Mouse (Mus musculus) liver, embryonic 14.5 days (tissue): ENCODE results near the gene Palm. TPM values are rescaled to one million over a fixed set of nuclear protein-coding genes. Genes with fewer than 3 reads are reported as not detected.

ENCODE experiments used
- ATAC-seq: fragments of 200-750 bp; cut with Nextera tagmentation; 2 replicates; pipeline ENCODE4 v1.8.0; 2017; ENCODE audit warnings: moderate number of reproducible peaks, mild to moderate bottlenecking, moderate library complexity; ENCODE audit not compliant: insufficient read depth
- DNase-seq, 3 experiments: peaks; one replicate each; pipeline ENCODE4 v3.0.0-alpha.2; 2012 to 2013; ENCODE audit warnings: low read depth in 3 of 3, low spot score in 3 of 3
- H3K27ac ChIP-seq: fragments of 300-500 bp; sonication (generic); 2 replicates; pipeline ENCODE4 v1.5.1; 2014; ENCODE audit warnings: moderate library complexity, mild to moderate bottlenecking, control low read depth, inconsistent platforms
- H3K27me3 ChIP-seq: fragments of 300-500 bp; sonication (generic); 2 replicates; pipeline ENCODE4 v1.6.1; 2014; ENCODE audit warnings: mild to moderate bottlenecking, low read length, moderate library complexity; ENCODE audit not compliant: control insufficient read depth, insufficient read depth
- H3K36me3 ChIP-seq: fragments of 300-500 bp; sonication (generic); replicated peaks from 2 replicates; pipeline ENCODE4 v1.6.1; 2014; ENCODE audit warnings: low read depth; ENCODE audit not compliant: control insufficient read depth, insufficient read depth
- H3K4me1 ChIP-seq, 2 experiments: fragments of 200-500 bp in 1 of 2; fragments of 300-500 bp in 1 of 2; sonication (generic) in 1 of 2; replicated peaks; 2 replicates each; pipeline ENCODE4 v1.6.1; 2012 to 2014; ENCODE audit warnings: antibody characterized with exemption in 1 of 2, inconsistent platforms in 1 of 2, low read length in 1 of 2; ENCODE audit not compliant: control insufficient read depth in 2 of 2, insufficient read depth in 2 of 2
- H3K4me2 ChIP-seq: fragments of 300-500 bp; sonication (generic); 2 replicates; pipeline ENCODE4 v1.6.1; 2014; ENCODE audit warnings: low read depth, mild to moderate bottlenecking, control low read depth, moderate library complexity
- H3K4me3 ChIP-seq, 2 experiments: fragments of 200-500 bp in 1 of 2; fragments of 300-500 bp in 1 of 2; sonication (generic) in 1 of 2; 2 replicates each; pipeline ENCODE4 v1.5.1; 2012 to 2014; ENCODE audit warnings: low read depth in 2 of 2, low read length in 2 of 2, mild to moderate bottlenecking in 2 of 2, control low read depth in 1 of 2, inconsistent platforms in 1 of 2, moderate library complexity in 1 of 2; ENCODE audit not compliant: insufficient read depth in 1 of 2
- H3K9ac ChIP-seq: fragments of 300-500 bp; sonication (generic); replicated peaks from 2 replicates; pipeline ENCODE4 v1.6.1; 2014; ENCODE audit warnings: mild to moderate bottlenecking, control low read depth, moderate library complexity
- H3K9me3 ChIP-seq: fragments of 300-500 bp; sonication (generic); 2 replicates; pipeline ENCODE4 v1.6.1; 2016; ENCODE audit warnings: low read length, mixed read lengths; ENCODE audit not compliant: control insufficient read depth
- CTCF ChIP-seq: IDR thresholded peaks from 2 replicates; pipeline ENCODE4 v1.5.1; 2016; ENCODE audit warnings: antibody characterized with exemption, low read depth, control low read depth
- EP300 ChIP-seq: IDR thresholded peaks from 2 replicates; pipeline ENCODE4 v1.6.1; 2016; ENCODE audit warnings: antibody characterized with exemption, low read depth
- WGBS: fragments of 180-500 bp; shearing (Covaris S2); extraction: QIAGEN DNeasy Blood & Tissue Kit; methylation state at CpG from one replicate; pipeline ENCODE4 v1.1.7; 2014; ENCODE audit not compliant: insufficient replicate concordance; 5-methylcytosine and 5-hydroxymethylcytosine counted together
- polyA plus RNA-seq, 2 experiments: library from polyadenylated mRNA; depleted of rRNA in 1 of 2; stranded (reverse) in 1 of 2; unstranded in 1 of 2; fragments of >200 nt; fragmentation: Nextera tagmentation in 1 of 2; extraction: Ambion mirVana in 1 of 2; gene quantifications; 2 replicates each; pipeline versions ENCODE4 v1.2.1 to v1.2.3; 2012 to 2014

Palm gene
- polyA plus RNA-seq, 2 experiments, result 3.5 to 4.1 TPM

GRCm38 (mm10) chr10:79772320-79772719 is 21.1 kb upstream of the Palm start:
- no peak overlapping the region for H3K9ac ChIP-seq
- WGBS, result 87% methylated on average over 3 of the region's 3 CpGs
- H3K27ac ChIP-seq, result no peak overlapping the region
- DNase-seq, result no peak
- no peak overlapping the region for H3K4me3 ChIP-seq
- H3K9me3 ChIP-seq, result peaks cover 3% of the 10 kb centered on the region
- peaks cover 7% of the 10 kb centered on the region for H3K27me3 ChIP-seq
- no peaks in the 10 kb centered on the region for H3K36me3 ChIP-seq
- no peak overlapping the region for H3K4me2 ChIP-seq
- H3K4me1 ChIP-seq, result peaks cover 7 to 8% of the 10 kb centered on the region in 2 experiments
- TF ChIP-seq EP300, result no peak
- peak; percentile 60 for TF ChIP-seq CTCF
- no peak for ATAC-seq

- Histone ChIP-seq H3K9me3 (peaks cover 3% of the 10 kb centered on the region), H3K4me2 (no peak overlapping the region), H3K4me1 (no peaks in the 10 kb centered on the region), H3K9ac (no peak overlapping the region), H3K27ac (no peak overlapping the region), H3K27me3 (peaks cover 16% of the 10 kb centered on the region), H3K36me3 (no peaks in the 10 kb centered on the region), H3K4me3 (no peak overlapping the region)
- DNase-seq, result no peak
- no peak for ATAC-seq
- 75% methylated on average over 2 of the region's 2 CpGs for WGBS
- no peak for TF ChIP-seq EP300
Measured at GRCm38 (mm10) chr10:79773208-79773607, 20.2 kb upstream of the Palm start.

- Histone ChIP-seq H3K9me3 (peaks cover 3% of the 10 kb centered on the region), H3K4me3 (no peak overlapping the region), H3K27me3 (peaks cover 31% of the 10 kb centered on the region), H3K9ac (no peak overlapping the region), H3K4me1 (no peaks in the 10 kb centered on the region), H3K27ac (no peak overlapping the region), H3K36me3 (no peaks in the 10 kb centered on the region), H3K4me2 (no peak overlapping the region)
- 50% methylated on average over 5 of the region's 5 CpGs for WGBS
- ATAC-seq, result no peak
- DNase-seq, result no peak
- TF ChIP-seq CTCF, result peak; percentile 68
- no peak for TF ChIP-seq EP300
Measured at GRCm38 (mm10) chr10:79774486-79775279, 18.7 kb upstream of the Palm start.

GRCm38 (mm10) chr10:79777103-79777531 is 16.3 kb upstream of the Palm start, which contains the start of gene Fstl3:
Gene Fstl3, plus strand, starts transcription at chr10:79777272.
- Histone ChIP-seq H3K9ac (no peak within 1 kb of the TSS), H3K27ac (no peak within 1 kb of the TSS), H3K27me3 (peaks cover 38% of the 10 kb centered on the region), H3K4me2 (peak within 1 kb of the TSS; percentile 58), H3K4me3 (peak within 1 kb of the TSS in 1 of 2 experiments; percentile 34; a peak in 2 of 4 replicates), H3K4me1 (peaks cover 7 to 11% of the 10 kb centered on the region in 2 experiments), H3K9me3 (peaks cover 3% of the 10 kb centered on the region), H3K36me3 (no peaks in the 10 kb centered on the region)
- ATAC-seq, result no peak
- TF ChIP-seq CTCF, result no peak
- TF ChIP-seq EP300, result no peak
- no peak for DNase-seq
- 4% methylated on average over 37 of the region's 39 CpGs for WGBS

- Histone ChIP-seq H3K4me1 (peaks cover 7 to 11% of the 10 kb centered on the region in 2 experiments), H3K27me3 (peaks cover 38% of the 10 kb centered on the region)
Measured at GRCm38 (mm10) chr10:79778006-79778405, 15.4 kb upstream of the Palm start.

More at GRCm38 (mm10) chr10:79778006-79778405, 15.4 kb upstream of the Palm start:
- ATAC-seq (no peak), DNase-seq (no peak)
- H3K4me3 ChIP-seq, result no peak overlapping the region
- H3K9me3 ChIP-seq, result peaks cover 3% of the 10 kb centered on the region
- H3K9ac ChIP-seq, result no peak overlapping the region
- H3K4me2 ChIP-seq, result no peak overlapping the region
- no peaks in the 10 kb centered on the region for H3K36me3 ChIP-seq
- TF ChIP-seq CTCF (no peak), EP300 (no peak)
- no peak overlapping the region for H3K27ac ChIP-seq
- WGBS, result 25% methylated on average over 15 of the region's 15 CpGs
